Mouse (Mus musculus) CH12.LX (cell line): ENCODE measurements around the gene Gpr15. TPM values are rescaled to one million over a fixed set of nuclear protein-coding genes. Genes with fewer than 3 reads are reported as not detected.
A peak's percentile ranks its signal among the peaks of the same experiment; 100 is the strongest.

ENCODE experiments used
- DNase-seq: peaks from one replicate; pipeline ENCODE4 v3.0.0-alpha.2; 2013; ENCODE audit errors: extremely low read depth
- H3K27ac ChIP-seq: 2 replicates; pipeline ENCODE4 v1.5.1; 2012; ENCODE audit warnings: low read depth, mild to moderate bottlenecking, control low read depth, moderate library complexity; ENCODE audit not compliant: insufficient read depth
- H3K27me3 ChIP-seq: replicated peaks from 2 replicates; pipeline ENCODE3; 2012; ENCODE audit warnings: inconsistent platforms
- H3K36me3 ChIP-seq, 2 experiments: replicated peaks in 1 of 2; 2 replicates each; pipeline versions ENCODE3 to v1.6.1; 2012; ENCODE audit warnings: inconsistent platforms in 1 of 2, low read length in 1 of 2, mild to moderate bottlenecking in 1 of 2, mixed read lengths in 1 of 2, moderate library complexity in 1 of 2; ENCODE audit not compliant: control insufficient read depth in 1 of 2, insufficient read depth in 1 of 2
- H3K4me1 ChIP-seq, 2 experiments: 2 replicates each; pipeline ENCODE4 v1.6.1; 2012; ENCODE audit warnings: inconsistent platforms in 1 of 2, moderate library complexity in 1 of 2; ENCODE audit not compliant: insufficient read depth in 2 of 2, control insufficient read depth in 1 of 2
- H3K4me2 ChIP-seq: 2 replicates; pipeline ENCODE4 v1.6.1; 2012; ENCODE audit warnings: low read depth, mild to moderate bottlenecking, control low read depth; ENCODE audit not compliant: poor library complexity, insufficient read depth, severe bottlenecking
- H3K4me3 ChIP-seq, 3 experiments: fragments of 150-350 bp in 1 of 3; sonication (generic) in 1 of 3; replicated peaks in 1 of 3; 2 replicates each; pipeline versions ENCODE3 to v1.5.1; 2011 to 2012; ENCODE audit warnings: low read depth in 2 of 3, low read length in 2 of 3, mild to moderate bottlenecking in 2 of 3, moderate library complexity in 2 of 3, control low read depth in 1 of 3, improper control_type of control experiment in 1 of 3, inconsistent platforms in 1 of 3, mixed read lengths in 1 of 3; ENCODE audit not compliant: poor library complexity in 1 of 3
- H3K79me2 ChIP-seq: replicated peaks from 2 replicates; pipeline ENCODE4 v1.6.1; 2012; ENCODE audit warnings: mild to moderate bottlenecking, moderate library complexity; ENCODE audit not compliant: control insufficient read depth, poor library complexity, insufficient read depth, severe bottlenecking; ENCODE audit errors: extremely low read depth
- H3K9ac ChIP-seq: 2 replicates; pipeline ENCODE4 v1.6.1; 2012; ENCODE audit warnings: low read depth, mild to moderate bottlenecking, control low read depth, moderate library complexity; ENCODE audit not compliant: insufficient read depth
- H3K9me3 ChIP-seq: replicated peaks from 2 replicates; pipeline ENCODE3; 2012; ENCODE audit warnings: low read length, inconsistent platforms, mixed read lengths
- BHLHE40 ChIP-seq: IDR thresholded peaks from 2 replicates; pipeline ENCODE4 v1.6.1; 2011; ENCODE audit warnings: mild to moderate bottlenecking, low read depth, low read length, improper control_type of control experiment
- CHD2 ChIP-seq: IDR thresholded peaks from 2 replicates; pipeline ENCODE4 v1.6.1; 2011; ENCODE audit warnings: low read length, improper control_type of control experiment
- CTCF ChIP-seq, 2 experiments: IDR thresholded peaks in 1 of 2; conservative IDR thresholded peaks in 1 of 2; 2 replicates each; pipeline ENCODE4 v1.5.1; 2011 to 2012; ENCODE audit warnings: low read depth in 2 of 2, low read length in 2 of 2, improper control_type of control experiment in 1 of 2, inconsistent platforms in 1 of 2, mild to moderate bottlenecking in 1 of 2, moderate library complexity in 1 of 2
- EP300 ChIP-seq: IDR thresholded peaks from 2 replicates; pipeline ENCODE4 v1.6.1; 2011; ENCODE audit warnings: low read length, improper control_type of control experiment
- ETS1 ChIP-seq: conservative IDR thresholded peaks from 2 replicates; pipeline ENCODE4 v1.6.1; 2012; ENCODE audit warnings: low read depth, mild to moderate bottlenecking, inconsistent platforms, low read length, improper control_type of control experiment, moderate library complexity
- GABPA ChIP-seq: IDR thresholded peaks from 2 replicates; pipeline ENCODE4 v1.6.1; 2012; ENCODE audit warnings: low read depth, low read length, improper control_type of control experiment, inconsistent platforms; ENCODE audit not compliant: insufficient replicate concordance
- HCFC1 ChIP-seq: IDR thresholded peaks from 2 replicates; pipeline ENCODE4 v1.6.1; 2012; ENCODE audit warnings: low read depth, mild to moderate bottlenecking, inconsistent platforms, low read length, improper control_type of control experiment
- IRF4 ChIP-seq: IDR thresholded peaks from 2 replicates; pipeline ENCODE4 v1.6.1; 2014; ENCODE audit warnings: low read depth, mild to moderate bottlenecking, inconsistent platforms, low read length, improper control_type of control experiment
- JUN ChIP-seq: IDR thresholded peaks from 2 replicates; pipeline ENCODE4 v1.6.1; 2011; ENCODE audit warnings: low read depth, mild to moderate bottlenecking, low read length, improper control_type of control experiment, moderate library complexity; ENCODE audit not compliant: insufficient read depth
- JUND ChIP-seq: conservative IDR thresholded peaks from 2 replicates; pipeline ENCODE4 v1.6.1; 2011; ENCODE audit warnings: low read depth, low read length, improper control_type of control experiment
- KAT2A ChIP-seq: IDR thresholded peaks from 2 replicates; pipeline ENCODE4 v1.6.1; 2012; ENCODE audit warnings: low read length, improper control_type of control experiment, inconsistent platforms; ENCODE audit not compliant: insufficient replicate concordance
- MAFK ChIP-seq: IDR thresholded peaks from 2 replicates; pipeline ENCODE4 v1.6.1; 2011; ENCODE audit warnings: low read length, improper control_type of control experiment; ENCODE audit not compliant: insufficient replicate concordance
- MAX ChIP-seq: IDR thresholded peaks from 2 replicates; pipeline ENCODE4 v1.6.1; 2011; ENCODE audit warnings: low read length, improper control_type of control experiment
- MAZ ChIP-seq: IDR thresholded peaks from 2 replicates; pipeline ENCODE4 v1.6.1; 2012; ENCODE audit warnings: low read depth, mild to moderate bottlenecking, inconsistent platforms, low read length, improper control_type of control experiment, moderate library complexity
- MXI1 ChIP-seq: IDR thresholded peaks from 2 replicates; pipeline ENCODE4 v1.6.1; 2011; ENCODE audit warnings: mild to moderate bottlenecking, low read depth, low read length, improper control_type of control experiment
- MYC ChIP-seq: IDR thresholded peaks from 2 replicates; pipeline ENCODE4 v1.6.1; 2011; ENCODE audit warnings: low read depth, mild to moderate bottlenecking, improper control_type of control experiment, low read length
- NELFE ChIP-seq: IDR thresholded peaks from 2 replicates; pipeline ENCODE4 v1.6.1; 2011; ENCODE audit warnings: low read depth, low read length, improper control_type of control experiment
- NRF1 ChIP-seq: IDR thresholded peaks from 2 replicates; pipeline ENCODE4 v1.6.1; 2014; ENCODE audit warnings: low read depth, mild to moderate bottlenecking, inconsistent platforms, low read length, improper control_type of control experiment, moderate library complexity
- PAX5 ChIP-seq: IDR thresholded peaks from 2 replicates; pipeline ENCODE4 v1.6.1; 2012; ENCODE audit warnings: low read length, inconsistent platforms, mixed read lengths
- RAD21 ChIP-seq: IDR thresholded peaks from 2 replicates; pipeline ENCODE4 v1.6.1; 2011; ENCODE audit warnings: low read depth, mild to moderate bottlenecking, low read length, improper control_type of control experiment, moderate library complexity
- RCOR1 ChIP-seq: conservative IDR thresholded peaks from 2 replicates; pipeline ENCODE4 v1.6.1; 2012; ENCODE audit warnings: low read depth, mild to moderate bottlenecking, inconsistent platforms, low read length, improper control_type of control experiment
- SIN3A ChIP-seq: IDR thresholded peaks from 2 replicates; pipeline ENCODE4 v1.6.1; 2012; ENCODE audit warnings: low read length, improper control_type of control experiment, inconsistent platforms
- SMC3 ChIP-seq: IDR thresholded peaks from 2 replicates; pipeline ENCODE4 v1.6.1; 2011; ENCODE audit warnings: low read depth, low read length, improper control_type of control experiment
- TBP ChIP-seq: conservative IDR thresholded peaks from 2 replicates; pipeline ENCODE4 v1.6.1; 2011; ENCODE audit warnings: low read depth, low read length, improper control_type of control experiment
- TCF12 ChIP-seq: IDR thresholded peaks from 2 replicates; pipeline ENCODE4 v1.6.1; 2014; ENCODE audit warnings: low read depth, mild to moderate bottlenecking, inconsistent platforms, low read length, improper control_type of control experiment
- UBTF ChIP-seq: IDR thresholded peaks from 2 replicates; pipeline ENCODE4 v1.6.1; 2012; ENCODE audit warnings: low read depth, mild to moderate bottlenecking, inconsistent platforms, low read length, improper control_type of control experiment, moderate library complexity
- USF1 ChIP-seq: IDR thresholded peaks from 2 replicates; pipeline ENCODE4 v1.6.1; 2014; ENCODE audit warnings: low read depth, mild to moderate bottlenecking, inconsistent platforms, low read length, improper control_type of control experiment
- ZC3H11A ChIP-seq: IDR thresholded peaks from 2 replicates; pipeline ENCODE4 v1.6.1; 2012; ENCODE audit warnings: low read depth, mild to moderate bottlenecking, inconsistent platforms, low read length, improper control_type of control experiment
- ZMIZ1 ChIP-seq: IDR thresholded peaks from 2 replicates; pipeline ENCODE4 v1.6.1; 2012; ENCODE audit warnings: low read depth, mild to moderate bottlenecking, inconsistent platforms, low read length, improper control_type of control experiment
- ZNF384 ChIP-seq: IDR thresholded peaks from 2 replicates; pipeline ENCODE4 v1.6.1; 2012; ENCODE audit warnings: low read depth, low read length, improper control_type of control experiment, inconsistent platforms
- dilution Hi-C: fragments of 300-500 bp; cut with MboI; formaldehyde crosslinking; loops from 2 replicates; pipeline ENCODE4 v1.14.3; 2020; ENCODE audit warnings: low sequenced_read_pairs; ENCODE audit not compliant: extremely low pct_unique_long_range_greater_than_20kb, extremely low pct_ligation_motif_present
- in situ Hi-C: fragments of 300-500 bp; cut with MboI; formaldehyde crosslinking; loops from 3 replicates; pipeline ENCODE4 v1.14.3; 2019; ENCODE audit warnings: low sequenced_read_pairs, low pct_ligation_motif_present, low pct_unique_long_range_greater_than_20kb, mixed read lengths
- polyA plus RNA-seq: library from polyadenylated mRNA; unstranded; fragments of >175 nt; gene quantifications from 2 replicates; pipeline ENCODE4 v1.2.1, GENCODE M21; 2012; ENCODE audit warnings: low read depth; ENCODE audit not compliant: insufficient read length
- total RNA-seq, 2 experiments: library from RNA; depleted of rRNA; stranded (reverse); fragments of 300-350 nt in 1 of 2; fragments of >200 nt in 1 of 2; gene quantifications; 2 replicates each; pipeline ENCODE4 v1.2.3; 2012 to 2014

The Gpr15 gene
- total and polyA plus RNA-seq, 3 experiments, result 3.9 to 13.8 (median 8.3) TPM

- Histone ChIP-seq H3K36me3 (no peaks in the 10 kb centered on the region), H3K9ac (peak overlapping the region; percentile 22; the same call in 1 of the 2 replicates), H3K4me3 (peak overlapping the region in 1 of 3 experiments; percentile 1), H3K4me2 (no peak overlapping the region), H3K79me2 (no peaks in the 10 kb centered on the region; the same call in 1 of the 2 replicates), H3K27me3 (peaks cover 1% of the 10 kb centered on the region), H3K4me1 (peaks cover 25 to 82% of the 10 kb centered on the region in 2 experiments), H3K27ac (peak overlapping the region; percentile 53), H3K9me3 (no peaks in the 10 kb centered on the region)
- dilution Hi-C loops (no loop called here), in situ Hi-C loops (loop anchor here (10.0 kb wide), 2 partner anchors 190 to 810 kb away; no protein-coding TSS in a partner anchor)
- no peak for DNase-seq
- TF ChIP-seq JUND, result no peak
- TF ChIP-seq MAZ, result no peak
- no peak for TF ChIP-seq ZC3H11A
- no peak for TF ChIP-seq SMC3
- TF ChIP-seq ETS1, result no peak
- no peak for TF ChIP-seq RCOR1
- TF ChIP-seq MAX, result no peak
- no peak for TF ChIP-seq TBP
- no peak for TF ChIP-seq GABPA
- no peak for TF ChIP-seq IRF4
- TF ChIP-seq CHD2, result no peak
- no peak for TF ChIP-seq HCFC1
- no peak for TF ChIP-seq SIN3A
- no peak for TF ChIP-seq MXI1
- TF ChIP-seq EP300, result no peak
- TF ChIP-seq MYC, result no peak
- no peak for TF ChIP-seq CTCF (conservative IDR thresholded peaks at IDR 0.05 in 1 of 2, IDR thresholded peaks at IDR 0.05 in 1 of 2; ENCODE audit: low read depth in 2 of 2, low read length in 2 of 2)
- TF ChIP-seq NELFE, result no peak
- no peak for TF ChIP-seq KAT2A
Measured at GRCm38 (mm10) chr16:58704999-58705398, 13.9 kb downstream of the Gpr15 start.

DNA sequence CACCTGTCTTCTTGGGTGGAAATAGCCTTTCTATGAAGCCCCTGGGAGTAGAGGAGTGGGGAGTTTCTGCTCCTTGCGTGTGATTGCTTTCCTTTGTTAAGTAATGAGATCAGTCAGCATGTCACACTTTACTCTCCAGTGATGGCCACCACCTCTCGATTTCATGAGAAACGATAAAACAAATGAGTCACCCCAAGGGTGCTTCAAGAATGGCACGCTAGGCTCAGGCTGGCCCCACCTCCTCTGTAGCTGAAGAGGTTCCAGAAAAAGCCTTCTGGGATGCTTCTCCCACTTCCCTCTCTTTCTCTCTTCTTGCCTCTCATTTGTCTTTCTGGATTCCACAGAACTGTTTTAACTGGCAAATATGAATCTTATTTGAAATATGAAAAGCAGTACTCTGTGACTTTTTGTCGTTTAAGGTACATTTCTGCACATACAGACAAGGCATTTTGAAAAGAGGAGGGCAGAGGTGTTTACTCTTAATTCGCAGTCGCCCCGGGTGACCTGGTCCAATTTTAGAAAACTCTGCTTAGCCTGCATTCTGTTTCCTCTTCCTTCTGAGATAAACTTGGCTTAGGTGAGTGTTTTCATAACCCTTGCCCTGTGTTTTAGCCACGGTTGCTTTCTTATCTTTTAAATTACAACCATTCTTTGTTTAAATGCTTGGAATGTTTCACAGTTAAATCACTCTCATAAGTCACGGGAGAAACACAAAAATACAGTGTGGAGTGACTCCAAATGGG is 15.3 kb downstream of the Gpr15 start:
- H3K27ac ChIP-seq, result peak overlapping the region; percentile 77
- H3K4me1 ChIP-seq, result peaks cover 20 to 70% of the 10 kb centered on the region in 2 experiments
- H3K4me2 ChIP-seq, result peak overlapping the region; percentile 75
- H3K36me3 ChIP-seq, result no peaks in the 10 kb centered on the region
- H3K27me3 ChIP-seq, result peaks cover 1% of the 10 kb centered on the region
- H3K9ac ChIP-seq, result peak overlapping the region; percentile 91
- H3K4me3 ChIP-seq, result peak overlapping the region in 2 of 3 experiments; percentile 17 to 25
- peak; percentile 87 for DNase-seq
- in situ Hi-C loops (loop anchor here (10.0 kb wide), 2 partner anchors 189 to 811 kb away; no protein-coding TSS in a partner anchor), dilution Hi-C loops (no loop called here)
- no peaks in the 10 kb centered on the region for H3K9me3 ChIP-seq
- no peaks in the 10 kb centered on the region; the same call in none of the 2 replicates for H3K79me2 ChIP-seq
- TF ChIP-seq MAFK (0 out of 2 replicates have a peak, but pooled peaks have one; percentile 32), JUN (peak; percentile 85; the same call in 1 of the 2 replicates), USF1 (no peak), UBTF (no peak), BHLHE40 (peak; percentile 95), RAD21 (no peak), GABPA (no peak), ETS1 (peak; percentile 89), ZNF384 (0 out of 2 replicates have a peak, but pooled peaks have one; percentile 5), TCF12 (peak; percentile 91), IRF4 (peak; percentile 89), PAX5 (no peak), NRF1 (no peak), ZMIZ1 (peak; percentile 47; the same call in 1 of the 2 replicates), KAT2A (no peak), SIN3A (peak; percentile 52), CTCF (conservative IDR thresholded peaks at IDR 0.05 in 1 of 2, IDR thresholded peaks at IDR 0.05 in 1 of 2; ENCODE audit: low read depth in 2 of 2, low read length in 2 of 2) (no peak), HCFC1 (no peak; the same call in 1 of the 2 replicates)
